Mouse (Mus musculus) olfactory bulb, adult 2 months (tissue): ENCODE data around the gene Herc2.

ENCODE experiments used
- CTCF ChIP-seq: fragments of 200-500 bp; IDR thresholded peaks from 2 replicates; pipeline ENCODE4 v1.5.1; 2012; ENCODE audit warnings: low read depth, mild to moderate bottlenecking, low read length, moderate library complexity; ENCODE audit not compliant: insufficient read depth
- POLR2A ChIP-seq: fragments of 200-500 bp; IDR thresholded peaks from 2 replicates; pipeline ENCODE4 v1.6.1; 2012; ENCODE audit warnings: mild to moderate bottlenecking, low read depth, low read length, moderate library complexity; ENCODE audit not compliant: insufficient read depth

- TF ChIP-seq POLR2A = no peak
- TF ChIP-seq CTCF = no peak
These were observed 88.7 kb downstream of the Herc2 start for GRCm38 (mm10) chr7:56138706-56139105.
